Mouse (Mus musculus) spleen, postnatal 36 days (tissue): Measurements from ENCODE around the gene Eps8.

Source experiments
- DNase-seq, 2 experiments: peaks; one replicate each; pipeline ENCODE4 v3.0.0; 2022; ENCODE audit warnings: low spot score in 2 of 2, mixed read lengths in 1 of 2

Gene Eps8

DNA sequence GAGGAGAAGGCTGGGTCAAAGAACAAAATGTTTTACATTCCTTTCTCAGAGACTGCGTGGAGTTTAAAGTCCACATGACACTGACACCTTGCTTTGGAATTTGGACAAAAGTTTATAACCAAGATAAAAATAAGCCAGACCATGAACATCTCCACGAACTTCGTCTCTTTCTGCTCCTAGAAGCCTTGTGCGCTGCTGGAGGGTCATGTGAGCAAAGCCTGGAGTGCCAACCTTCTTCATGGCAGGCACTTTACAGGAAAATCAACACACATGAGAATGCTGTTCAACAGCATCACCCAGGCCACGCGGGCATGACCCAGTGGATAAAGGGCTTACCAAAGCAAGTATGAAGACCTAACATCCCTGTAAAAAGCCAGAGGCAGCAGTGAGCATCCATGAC lies 85.6 kb downstream of the Eps8 start:
- no peak for DNase-seq

DNA sequence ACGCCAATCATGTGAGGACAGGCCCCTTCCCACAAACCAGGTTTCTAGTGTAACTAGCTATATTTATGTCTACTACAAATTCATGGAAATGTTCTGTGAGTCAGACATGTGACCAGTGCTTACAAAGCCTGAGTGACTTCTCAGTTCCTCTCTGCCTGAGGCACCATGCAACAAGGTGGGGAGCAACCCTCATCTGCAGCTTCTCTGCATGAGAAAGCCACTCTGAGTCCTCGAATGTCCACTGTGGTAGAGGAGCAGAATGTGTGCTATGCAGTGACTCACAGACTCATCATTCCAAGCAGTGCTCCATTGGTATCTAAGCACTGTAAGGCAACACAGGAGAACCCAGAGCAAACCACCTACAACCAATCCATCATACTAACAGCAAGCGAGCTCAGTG lies 88.8 kb downstream of the Eps8 start:
- DNase-seq, result peak; percentile 65 to 67

DNA sequence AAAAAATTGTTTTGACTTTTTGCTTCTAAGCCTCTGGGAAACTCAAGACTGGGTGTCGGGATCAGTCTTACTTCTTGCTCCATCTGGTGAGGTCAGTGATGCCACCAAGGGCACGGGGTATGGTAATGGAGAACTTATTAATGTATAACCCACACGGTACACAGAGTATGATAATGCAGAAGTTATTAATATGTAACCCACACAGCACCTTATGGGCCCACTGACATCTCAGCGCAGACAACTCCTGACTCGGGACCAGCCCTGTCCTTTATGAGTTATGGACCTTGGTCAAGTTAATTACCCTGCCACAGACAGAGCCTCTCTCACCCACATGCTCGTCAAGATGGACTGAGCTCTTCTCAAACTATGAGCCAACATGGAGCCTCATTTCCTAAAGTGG lies 89.2 kb downstream of the Eps8 start:
- DNase-seq, result no peak

DNA sequence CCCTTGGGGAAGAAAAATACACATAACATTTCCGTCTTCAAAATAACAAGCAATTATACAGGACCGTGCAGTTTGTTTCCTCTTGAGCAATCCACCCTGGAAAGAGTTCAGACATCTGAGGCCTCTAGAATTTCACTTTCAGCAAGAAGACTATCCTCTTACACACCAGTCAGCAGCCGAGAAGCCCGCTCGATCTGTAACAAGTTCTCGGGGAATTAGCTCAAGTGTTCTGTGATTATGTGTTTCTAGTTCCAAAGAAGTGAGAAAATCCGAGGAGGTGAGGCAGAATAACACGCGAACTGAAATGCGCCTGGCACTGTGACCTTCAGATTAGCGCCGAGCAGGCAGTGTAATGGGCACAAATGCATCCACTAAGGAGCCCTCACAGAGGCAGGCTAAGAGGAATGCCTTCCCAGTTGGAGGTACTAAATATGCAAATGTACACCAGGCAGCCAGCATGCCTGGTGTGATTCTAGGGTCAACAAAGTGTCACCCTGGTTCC lies 94.3 kb downstream of the Eps8 start:
- DNase-seq, result no peak

DNA sequence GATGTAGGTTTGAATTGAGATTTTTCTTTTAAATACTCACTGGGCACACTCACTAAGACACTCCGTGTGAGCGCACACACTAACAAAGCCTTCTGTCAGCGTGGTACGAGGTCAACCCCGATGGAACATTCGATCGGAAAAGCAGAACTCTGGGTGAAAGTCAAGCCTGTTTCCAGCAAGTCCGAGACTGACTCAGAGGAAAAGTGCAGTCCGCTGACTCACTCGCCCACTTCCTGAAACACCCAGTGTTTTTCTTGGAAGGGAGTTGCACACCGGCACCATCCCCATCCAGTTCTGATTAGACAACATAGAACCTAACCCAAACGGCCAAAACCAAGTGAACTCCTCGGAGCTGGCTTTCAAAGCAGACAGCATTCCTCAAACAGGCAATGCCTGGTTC lies 95.8 kb downstream of the Eps8 start:
- DNase-seq, result peak; percentile 15 to 31

DNA sequence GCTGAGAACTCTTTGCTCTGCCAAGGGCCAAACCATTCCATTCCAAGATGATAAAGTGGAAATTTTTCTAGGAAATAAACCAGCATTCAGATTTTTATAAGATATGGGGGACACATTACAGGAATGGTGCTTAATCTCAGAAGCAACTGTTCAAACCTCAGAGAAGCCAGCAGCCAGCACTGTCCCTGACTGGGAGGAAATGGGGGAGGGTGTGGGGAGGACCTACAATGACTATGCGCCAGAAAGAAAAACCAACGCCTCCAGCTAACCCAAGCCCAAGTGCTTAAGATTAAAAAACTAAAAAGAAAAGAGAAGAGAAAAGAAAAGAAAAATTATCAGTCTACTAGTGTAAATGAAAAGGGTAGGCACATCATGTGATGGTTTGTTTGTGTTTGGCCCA lies 97.0 kb downstream of the Eps8 start:
- DNase-seq, result no peak

DNA sequence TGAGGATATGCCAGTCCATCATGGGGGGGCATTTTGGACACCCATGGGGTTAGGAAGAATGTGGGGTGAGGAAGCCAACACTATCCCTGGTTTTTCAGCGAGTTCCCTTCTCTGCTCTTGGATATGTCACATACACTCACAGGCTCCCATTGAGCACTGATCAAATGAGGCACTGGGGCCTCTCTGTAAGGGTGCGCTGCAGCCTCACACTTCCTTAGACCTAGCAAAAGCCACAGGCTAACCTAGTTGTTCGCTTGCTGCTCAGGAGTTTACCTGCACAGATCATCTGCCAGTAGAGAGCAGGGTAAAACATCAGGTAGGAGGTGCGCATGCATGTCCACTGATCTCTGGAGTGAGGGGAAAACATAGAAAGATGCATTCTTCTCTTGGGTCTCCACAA lies 97.5 kb downstream of the Eps8 start:
- no peak for DNase-seq

DNA sequence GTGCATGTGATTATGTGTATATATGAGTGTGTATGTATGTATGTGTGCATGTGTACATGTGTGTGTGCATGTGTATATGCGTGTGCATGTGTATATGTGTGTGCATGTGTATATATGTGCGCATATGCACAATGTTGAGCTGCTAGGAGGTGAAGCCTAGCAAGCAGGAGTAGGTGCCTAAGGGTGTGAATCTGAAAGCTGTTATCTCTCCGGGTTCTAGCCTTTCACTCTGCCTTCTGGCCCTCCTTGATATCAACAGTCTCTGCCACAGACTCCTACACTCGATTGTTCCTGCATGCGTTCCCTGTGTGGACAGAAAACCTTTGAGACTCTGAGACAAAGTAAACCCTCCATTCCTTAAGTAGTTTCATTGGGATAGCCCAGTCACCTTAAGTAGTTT lies 98.0 kb downstream of the Eps8 start:
- DNase-seq, result no peak

DNA sequence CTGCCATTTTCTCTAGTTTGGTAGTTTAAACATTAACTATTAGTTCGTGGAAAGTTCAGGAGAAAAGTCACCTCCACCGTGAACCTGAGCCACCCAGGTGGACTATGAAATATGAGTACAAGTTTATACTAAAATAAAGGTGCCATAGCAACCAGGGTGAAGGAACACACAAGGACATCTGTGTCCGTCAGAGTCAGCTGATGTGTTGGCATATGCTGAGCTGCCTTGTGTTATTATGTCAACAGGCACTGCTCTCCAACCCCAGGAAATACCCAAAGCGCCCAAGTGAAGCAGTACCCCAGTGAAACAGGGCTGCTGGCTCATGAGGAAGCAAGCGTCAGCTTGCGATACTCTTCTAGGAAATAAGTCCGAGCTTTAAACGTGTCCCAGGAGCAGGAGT lies 104.5 kb downstream of the Eps8 start:
- DNase-seq, result no peak

DNA sequence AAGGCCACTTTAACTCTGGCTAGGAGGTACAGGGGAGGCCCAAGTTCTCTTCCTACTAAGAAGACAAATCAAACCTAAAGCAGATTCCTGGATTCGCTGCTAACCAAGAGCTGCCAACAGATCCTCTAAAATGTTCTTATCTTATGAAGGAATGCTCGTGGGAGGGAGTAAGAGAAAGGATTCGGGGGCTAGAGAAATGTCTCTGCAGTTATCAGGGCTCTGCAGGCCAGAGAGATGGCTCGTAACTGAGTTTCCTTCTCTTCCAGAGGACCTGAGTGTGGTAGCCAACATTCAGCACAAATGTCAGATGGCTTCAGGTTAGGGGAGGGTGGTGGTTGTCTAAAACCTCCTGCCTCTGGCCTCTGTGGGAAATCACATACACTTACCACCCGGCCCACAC lies 106.1 kb downstream of the Eps8 start:
- no peak for DNase-seq

DNA sequence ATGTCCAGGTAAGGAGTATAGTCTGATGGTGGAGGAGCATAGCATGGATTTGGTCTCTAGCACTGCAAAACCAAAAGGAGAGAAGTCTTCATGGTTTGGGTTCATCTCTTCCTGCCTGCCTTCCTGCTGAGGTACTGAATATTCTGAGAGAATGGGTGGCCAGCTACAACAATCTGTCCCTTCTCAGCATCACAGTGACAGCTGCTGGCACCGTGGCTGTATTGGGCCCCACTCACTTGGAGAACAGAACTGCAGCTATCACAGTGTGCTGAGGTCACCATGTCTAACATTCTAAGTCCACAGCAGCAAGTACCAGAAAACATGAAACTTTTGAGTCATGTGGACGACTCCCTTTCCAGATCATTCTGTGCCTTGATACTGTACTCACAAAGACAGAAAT lies 107.1 kb downstream of the Eps8 start:
- no peak for DNase-seq

DNA sequence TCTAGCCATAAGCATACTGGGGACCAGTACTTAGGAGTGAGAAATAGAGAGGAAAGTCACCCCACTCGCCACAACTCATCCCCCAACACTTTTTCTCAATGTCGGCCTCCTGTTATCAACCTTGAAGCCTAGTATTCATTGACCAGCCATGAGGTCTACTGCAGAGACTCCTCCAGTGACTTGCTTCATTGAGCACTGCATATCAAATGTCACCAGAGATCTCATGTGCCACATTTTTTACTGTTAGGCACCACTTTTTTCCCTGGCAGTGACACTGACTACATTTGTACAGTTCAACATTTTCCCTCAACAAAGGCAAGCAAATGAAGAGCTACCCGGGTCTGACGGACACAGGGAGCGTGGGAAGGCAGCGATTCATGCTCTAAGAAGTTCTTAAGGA lies 108.6 kb downstream of the Eps8 start:
- DNase-seq, result no peak

DNA sequence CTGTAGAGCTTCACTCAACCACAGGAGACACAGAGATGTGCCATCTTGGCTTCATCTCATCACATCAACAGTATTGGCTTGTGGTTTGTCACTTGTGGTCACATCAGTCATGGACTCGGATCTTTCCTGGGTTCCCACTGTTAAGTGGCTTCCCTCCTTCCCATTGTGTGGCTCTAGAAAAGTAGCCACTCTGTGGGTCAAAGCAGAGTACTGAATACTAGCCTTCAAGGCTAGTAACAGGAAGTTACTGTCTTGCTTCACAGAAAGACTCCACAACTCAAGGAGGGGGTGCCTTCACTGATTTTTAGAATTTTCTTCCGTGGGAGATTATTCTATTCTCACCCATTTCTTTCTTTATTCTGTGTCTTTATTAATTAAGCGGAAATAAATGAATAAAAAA lies 109.3 kb downstream of the Eps8 start:
- DNase-seq, result no peak

DNA sequence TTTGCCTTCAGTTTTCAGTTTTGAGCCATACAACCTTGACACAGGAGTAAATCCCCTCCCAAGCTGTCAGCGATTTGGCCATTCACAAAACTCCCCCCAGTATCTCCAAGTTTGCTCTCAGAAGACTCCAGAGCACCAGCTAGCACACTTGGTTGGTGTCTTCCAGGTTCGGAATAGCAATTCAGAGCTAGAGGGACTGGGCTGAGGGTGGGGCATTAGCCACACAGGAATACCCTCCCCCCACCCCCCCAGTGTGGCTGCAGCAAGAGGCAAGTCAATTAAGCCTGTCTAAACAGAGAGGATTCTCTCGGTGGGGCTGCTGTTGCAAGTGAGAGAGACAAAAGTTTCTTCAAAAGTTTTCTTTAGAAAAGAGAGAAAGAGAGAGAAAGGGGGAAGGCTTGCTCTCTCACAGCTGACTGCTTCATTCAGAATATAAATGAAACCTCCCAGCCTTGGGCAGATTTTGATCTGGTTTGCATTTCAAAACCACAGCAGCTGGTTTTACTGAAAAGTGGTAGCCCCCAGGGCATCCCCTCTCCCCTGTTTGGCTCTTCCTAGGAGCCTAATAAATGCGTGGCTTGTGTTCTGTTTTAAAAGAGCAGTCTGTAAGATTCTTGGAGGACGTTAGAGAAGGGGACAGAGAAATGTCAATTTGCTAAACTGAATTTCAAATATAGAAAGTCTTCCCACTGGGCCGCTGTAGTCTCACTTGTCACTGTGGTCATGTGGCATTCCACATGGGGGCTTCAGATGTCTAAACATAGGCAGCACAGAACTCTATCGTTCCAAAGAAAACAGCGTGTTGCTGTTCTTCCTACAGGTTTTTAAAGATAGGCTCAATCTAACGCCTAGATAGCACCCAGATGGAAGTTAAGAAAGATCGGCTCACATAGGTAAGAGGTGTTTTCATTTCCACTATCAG lies 112.2 kb downstream of the Eps8 start:
- no peak for DNase-seq

DNA sequence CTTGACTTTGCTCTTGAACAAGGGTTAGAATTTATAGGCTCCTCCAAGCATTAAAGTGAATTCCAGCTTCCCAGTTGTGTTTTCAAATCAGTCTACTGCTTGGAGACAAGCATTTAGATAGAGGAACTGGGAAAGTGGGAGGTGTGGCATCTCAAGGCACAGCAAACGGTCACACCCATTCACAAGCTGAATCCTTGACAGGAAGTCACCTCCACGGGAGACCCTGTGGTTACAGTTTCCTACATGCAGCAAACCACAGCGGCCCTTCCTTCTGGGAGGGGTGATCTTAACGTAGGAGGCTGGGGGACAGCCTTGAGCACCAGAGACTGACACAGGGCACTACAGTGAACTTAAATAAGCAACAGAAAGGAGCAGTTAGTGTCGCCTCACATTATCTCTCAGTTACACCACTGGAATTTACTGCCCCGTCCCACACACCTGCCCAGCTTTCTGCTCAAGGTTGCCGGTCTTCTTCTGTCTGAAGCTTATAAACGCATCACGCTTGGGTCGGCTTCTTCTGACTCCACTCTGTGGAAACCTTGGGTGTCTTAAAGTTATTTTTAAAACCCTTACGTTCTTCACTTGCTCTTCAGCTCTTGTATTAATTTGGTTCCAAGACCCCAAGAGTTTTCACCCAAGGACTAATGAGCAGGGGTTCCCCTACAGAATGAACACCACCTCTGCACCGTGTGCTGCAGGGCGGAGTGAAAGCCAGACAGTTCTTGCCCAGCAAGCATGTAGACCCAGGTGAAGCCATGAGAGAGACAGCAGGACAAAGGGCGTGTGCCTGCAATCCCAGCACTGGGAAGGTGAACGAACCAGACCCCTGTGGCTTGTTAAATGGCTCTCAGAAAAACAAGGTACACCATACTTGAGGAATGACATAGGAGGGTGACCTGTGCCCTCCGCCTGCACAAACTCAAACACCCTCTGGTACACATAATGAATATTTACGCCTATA lies 113.2 kb downstream of the Eps8 start:
- peak; percentile 27 to 39 for DNase-seq

DNA sequence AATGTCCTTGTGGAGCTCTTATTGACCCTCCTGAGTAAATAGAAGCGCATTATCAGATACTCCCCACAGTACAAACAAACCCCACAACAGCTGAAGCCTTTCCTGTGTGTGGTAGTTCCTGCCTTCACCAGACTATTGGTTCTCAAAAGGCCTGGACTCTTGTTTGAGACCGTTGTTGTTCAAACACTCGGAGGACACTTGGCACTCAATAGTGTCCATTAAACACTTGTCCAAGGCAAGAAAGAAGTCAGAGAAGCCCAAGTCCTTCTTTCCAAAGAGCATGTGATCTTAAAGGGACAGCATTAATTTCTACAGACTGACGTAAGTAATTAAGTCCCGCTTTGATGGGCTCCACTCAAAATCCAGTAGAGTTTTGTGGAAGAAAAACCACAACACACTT lies 113.9 kb downstream of the Eps8 start:
- DNase-seq, result no peak

DNA sequence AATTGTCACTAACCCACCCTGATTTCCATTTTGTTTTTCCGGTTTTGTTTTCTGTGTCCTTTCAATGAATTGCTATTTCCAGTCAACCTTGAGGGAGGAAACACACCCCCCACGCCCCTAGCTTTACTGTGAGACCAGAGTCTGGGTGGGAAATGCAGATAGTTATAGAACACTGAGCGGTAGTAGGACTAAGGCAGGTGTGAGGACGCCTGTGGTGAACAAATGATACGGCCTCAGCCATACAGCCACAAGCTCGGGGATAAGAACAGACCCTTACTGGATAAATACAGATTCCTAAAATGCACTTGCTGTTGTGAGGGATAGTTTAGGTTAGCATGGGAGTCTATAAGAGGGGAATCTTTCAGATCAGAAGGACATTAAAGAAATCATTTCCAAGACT lies 114.3 kb downstream of the Eps8 start:
- DNase-seq, result no peak

DNA sequence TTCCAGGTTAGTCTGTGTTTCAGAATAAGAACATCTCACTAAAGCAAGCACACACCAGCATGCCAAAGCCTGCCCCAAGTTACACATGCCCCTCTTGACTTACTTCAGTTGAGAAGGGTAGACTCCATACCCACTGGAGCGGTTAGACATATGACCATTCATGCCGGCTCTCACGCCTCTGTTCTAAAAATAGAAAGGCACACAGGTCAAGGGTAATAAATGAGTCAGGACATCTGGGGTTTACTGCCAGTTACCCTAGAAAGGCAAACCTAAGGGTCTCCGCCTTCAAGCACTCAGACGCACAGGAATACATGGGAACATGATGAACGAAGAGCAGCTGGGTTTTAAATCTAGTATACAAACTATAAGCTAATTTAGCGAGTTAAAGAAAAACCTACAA lies 115.5 kb downstream of the Eps8 start:
- DNase-seq, result no peak

DNA sequence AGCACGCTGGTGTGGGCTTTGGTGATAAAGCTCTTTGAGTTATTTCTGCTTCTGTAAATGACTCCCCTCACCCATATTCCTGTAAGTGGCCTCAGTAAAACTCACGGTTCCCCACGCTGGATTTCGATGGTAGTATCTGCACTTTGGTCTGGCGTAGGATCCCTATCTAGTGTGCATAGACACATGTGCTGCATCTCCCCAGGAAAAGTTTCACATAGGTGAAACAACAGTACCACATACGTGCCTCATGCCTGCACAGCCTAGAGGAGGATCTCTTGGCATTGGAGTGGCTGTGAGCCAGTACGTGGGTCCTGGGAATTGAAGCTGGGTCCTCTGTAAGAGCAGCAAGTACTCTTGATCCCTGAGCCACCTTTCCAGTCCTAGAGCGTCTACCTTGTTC lies 121.9 kb downstream of the Eps8 start:
- no peak for DNase-seq

DNA sequence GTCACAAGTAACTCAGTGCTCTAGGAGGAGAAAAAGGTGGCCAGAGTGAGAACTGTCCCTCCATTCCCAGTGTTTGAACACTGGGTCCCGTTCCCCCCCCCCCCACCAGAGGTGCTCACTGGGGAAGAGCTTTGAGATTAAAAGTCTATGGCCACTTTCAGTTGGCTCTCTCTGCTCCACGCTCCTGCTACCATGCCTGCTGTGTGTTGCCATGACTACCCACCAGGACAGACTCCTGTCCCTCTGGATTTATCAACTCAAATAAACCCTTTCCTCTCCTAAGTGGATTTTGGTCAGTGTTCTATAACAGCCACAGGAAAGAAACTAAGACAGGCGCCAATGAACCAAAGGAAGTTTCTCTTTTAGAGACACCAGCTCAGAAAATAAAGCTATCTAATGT lies 128.9 kb downstream of the Eps8 start:
- DNase-seq, result no peak

DNA sequence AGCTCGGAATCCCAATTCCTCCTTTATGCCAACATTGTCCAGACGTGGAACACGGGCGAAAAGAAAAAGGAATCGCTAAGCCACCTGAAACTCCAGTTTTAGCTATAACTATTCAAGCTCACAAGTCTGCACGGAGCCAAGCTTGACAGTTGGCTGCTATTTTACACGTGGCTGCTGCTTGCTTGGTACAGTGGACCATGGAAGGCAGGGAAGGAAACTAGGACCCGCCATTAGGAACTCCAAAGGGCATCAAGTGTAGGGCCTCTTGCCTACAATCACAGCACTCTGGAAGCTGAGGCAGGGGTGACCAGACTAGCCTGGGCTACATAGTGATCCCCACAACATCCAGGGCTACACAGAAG lies 134.4 kb downstream of the Eps8 start:
- no peak for DNase-seq

DNA sequence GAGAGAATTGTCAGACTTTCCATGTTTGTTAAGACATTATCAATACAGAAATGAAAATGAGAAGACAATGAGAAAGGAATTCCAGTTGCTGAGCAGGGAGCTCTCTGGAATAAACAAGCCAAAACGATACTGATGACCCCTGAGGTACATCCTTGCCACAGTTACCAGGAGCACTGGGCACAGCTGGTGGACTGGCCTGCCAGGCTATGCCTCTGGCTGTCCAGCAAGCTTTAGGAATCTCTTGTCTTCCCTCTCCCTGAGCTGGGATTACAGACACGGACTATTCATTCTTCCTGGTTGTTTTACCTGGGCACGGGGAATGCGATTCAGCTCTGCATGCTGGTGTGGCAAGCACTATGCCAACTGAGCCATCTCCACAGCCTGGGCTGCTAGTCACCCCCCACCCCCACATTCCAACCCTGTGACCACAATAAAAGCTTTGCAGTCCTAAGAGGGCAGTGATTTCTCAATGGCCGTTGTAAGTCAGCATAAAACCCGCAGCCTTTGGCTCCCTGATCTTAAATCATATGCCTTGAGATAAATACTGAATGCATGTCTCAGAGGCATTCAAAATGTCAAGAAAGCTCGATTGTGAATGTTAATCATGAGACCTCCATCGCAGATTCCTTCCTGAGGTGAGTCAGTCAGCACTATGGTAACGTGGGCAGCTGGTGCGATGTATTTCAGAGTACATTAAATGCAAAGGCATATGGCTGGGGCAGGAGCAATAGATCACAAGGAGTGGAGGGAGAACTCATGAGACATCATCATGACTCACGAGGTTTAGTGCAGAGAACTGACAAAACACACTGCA lies 134.9 kb downstream of the Eps8 start:
- DNase-seq, result no peak
